Mouse (Mus musculus) spleen, adult 2 months (tissue): ENCODE results near the gene Dapk2. TPM values are rescaled to one million over a fixed set of nuclear protein-coding genes. Genes with fewer than 3 reads are reported as not detected.

Experiments used
- DNase-seq, 2 experiments: peaks; one replicate each; pipeline versions ENCODE4 v3.0.0 to v3.0.0-alpha.2; 2012 to 2021; ENCODE audit warnings: low spot score in 2 of 2, low read depth in 1 of 2
- H3K27ac ChIP-seq: fragments of 200-500 bp; 2 replicates; pipeline ENCODE4 v1.5.1; 2012; ENCODE audit warnings: low read length, inconsistent platforms; ENCODE audit not compliant: insufficient read depth
- H3K27me3 ChIP-seq: fragments of 200-500 bp; 2 replicates; pipeline ENCODE4 v1.6.1; 2012; ENCODE audit warnings: mild to moderate bottlenecking, moderate library complexity, low read length, inconsistent platforms; ENCODE audit not compliant: control insufficient read depth, insufficient read depth
- H3K36me3 ChIP-seq: fragments of 200-500 bp; 2 replicates; pipeline ENCODE4 v1.6.1; 2012; ENCODE audit warnings: mild to moderate bottlenecking, low read length, inconsistent platforms; ENCODE audit not compliant: control insufficient read depth, insufficient read depth
- H3K4me1 ChIP-seq: fragments of 200-500 bp; 2 replicates; pipeline ENCODE4 v1.6.1; 2011; ENCODE audit warnings: inconsistent platforms; ENCODE audit not compliant: control insufficient read depth, insufficient read depth, insufficient read length
- H3K4me3 ChIP-seq: fragments of 200-500 bp; 2 replicates; pipeline ENCODE4 v1.5.1; 2011; ENCODE audit warnings: mild to moderate bottlenecking, inconsistent platforms; ENCODE audit not compliant: insufficient read depth, insufficient read length; ENCODE audit errors: extremely low read depth
- CTCF ChIP-seq: fragments of 200-500 bp; IDR thresholded peaks from 2 replicates; pipeline ENCODE4 v1.5.1; 2011; ENCODE audit warnings: mild to moderate bottlenecking, inconsistent platforms; ENCODE audit not compliant: insufficient read depth, insufficient read length, insufficient replicate concordance; ENCODE audit errors: extremely low read depth
- POLR2A ChIP-seq: fragments of 200-500 bp; IDR thresholded peaks from 2 replicates; pipeline ENCODE4 v1.6.1; 2011; ENCODE audit warnings: low read depth, low read length, inconsistent platforms
- WGBS: fragments of 180-500 bp; shearing (Covaris S2); methylation state at CpG from one replicate; pipeline ENCODE4 v1.1.7; 2018; 5-methylcytosine and 5-hydroxymethylcytosine counted together
- polyA plus RNA-seq: library from polyadenylated mRNA; depleted of rRNA; stranded (reverse); fragments of >200 nt; gene quantifications from 2 replicates; pipeline ENCODE4 v1.2.3, GENCODE M21; 2012

Dapk2 gene
- polyA plus RNA-seq, 1 experiment = 11.9 TPM

GRCm38 (mm10) chr9:66120106-66120505 lies 37.9 kb upstream of the Dapk2 start:
- Histone ChIP-seq H3K36me3 (no peaks in the 10 kb centered on the region; the same call in 1 of the 2 replicates), H3K27ac (no peak overlapping the region), H3K4me1 (no peaks in the 10 kb centered on the region; the same call in 1 of the 2 replicates), H3K4me3 (no peak overlapping the region), H3K27me3 (no peaks in the 10 kb centered on the region)
- DNase-seq = no peak
- 90% methylated on average over 4 of the region's 4 CpGs for WGBS
- no peak for TF ChIP-seq POLR2A
- no peak for TF ChIP-seq CTCF

GRCm38 (mm10) chr9:66120945-66121344 lies 37.1 kb upstream of the Dapk2 start:
- TF ChIP-seq CTCF (no peak), POLR2A (no peak)
- Histone ChIP-seq H3K36me3 (no peaks in the 10 kb centered on the region), H3K27ac (no peak overlapping the region), H3K4me3 (no peak overlapping the region), H3K4me1 (peaks cover 3% of the 10 kb centered on the region; the same call in 1 of the 2 replicates), H3K27me3 (no peaks in the 10 kb centered on the region)
- no peak for DNase-seq
- WGBS = 85% methylated on average over 3 of the region's 3 CpGs

GRCm38 (mm10) chr9:66121421-66121820 lies 36.6 kb upstream of the Dapk2 start:
- H3K27ac ChIP-seq = no peak overlapping the region
- TF ChIP-seq POLR2A (no peak), CTCF (no peak)
- DNase-seq = no peak
- H3K36me3 ChIP-seq = no peaks in the 10 kb centered on the region
- H3K4me3 ChIP-seq = no peak overlapping the region
- peaks cover 3% of the 10 kb centered on the region; the same call in 1 of the 2 replicates for H3K4me1 ChIP-seq
- H3K27me3 ChIP-seq = no peaks in the 10 kb centered on the region

GRCm38 (mm10) chr9:66123648-66124047 lies 34.4 kb upstream of the Dapk2 start:
- WGBS = 5% methylated on average over 5 of the region's 5 CpGs
- no peak overlapping the region for H3K27ac ChIP-seq

GRCm38 (mm10) chr9:66124111-66124531 lies 33.9 kb upstream of the Dapk2 start:
- Histone ChIP-seq H3K4me1 (peaks cover 3% of the 10 kb centered on the region; the same call in 1 of the 2 replicates), H3K36me3 (no peaks in the 10 kb centered on the region), H3K27ac (peak overlapping the region; percentile 65), H3K27me3 (no peaks in the 10 kb centered on the region), H3K4me3 (peak overlapping the region; percentile 82)
- TF ChIP-seq POLR2A = no peak
- no peak for TF ChIP-seq CTCF
- DNase-seq = peak in 1 of 2 experiments; percentile 11
- 1% methylated on average over 12 of the region's 12 CpGs for WGBS

More at GRCm38 (mm10) chr9:66123648-66124047, 34.4 kb upstream of the Dapk2 start:
- Histone ChIP-seq H3K4me1 (peaks cover 3% of the 10 kb centered on the region; the same call in 1 of the 2 replicates), H3K27me3 (no peaks in the 10 kb centered on the region), H3K4me3 (peak overlapping the region; percentile 11; the same call in 1 of the 2 replicates), H3K36me3 (no peaks in the 10 kb centered on the region)
- no peak for DNase-seq
- TF ChIP-seq CTCF (no peak), POLR2A (no peak)

- TF ChIP-seq POLR2A (peak; percentile 94), CTCF (no peak)
- Histone ChIP-seq H3K4me1 (peaks cover 3% of the 10 kb centered on the region; the same call in 1 of the 2 replicates), H3K27me3 (no peaks in the 10 kb centered on the region), H3K36me3 (no peaks in the 10 kb centered on the region), H3K27ac (peak overlapping the region; percentile 71), H3K4me3 (peak overlapping the region; percentile 82)
- DNase-seq = peak; percentile 96 to 98
- 14% methylated on average over 33 of the region's 33 CpGs for WGBS
Measured at GRCm38 (mm10) chr9:66124681-66125542, 33.1 kb upstream of the Dapk2 start.

GRCm38 (mm10) chr9:66125543-66126455 lies 32.2 kb upstream of the Dapk2 start:
- Histone ChIP-seq H3K27ac (peak overlapping the region; percentile 71), H3K4me1 (peaks cover 3% of the 10 kb centered on the region; the same call in 1 of the 2 replicates), H3K27me3 (no peaks in the 10 kb centered on the region), H3K4me3 (peak overlapping the region; percentile 71), H3K36me3 (no peaks in the 10 kb centered on the region)
- no peak for TF ChIP-seq POLR2A
- no peak for TF ChIP-seq CTCF
- 21% methylated on average over 12 of the region's 12 CpGs for WGBS
- peak in 1 of 2 experiments; percentile 20 for DNase-seq
